Mouse (Mus musculus) CH12.LX (cell line): ENCODE results near the gene Rftn2.

ENCODE experiments used
- CHD1 ChIP-seq: IDR thresholded peaks from 2 replicates; pipeline ENCODE4 v1.6.1; 2012; ENCODE audit warnings: low read depth, low read length, improper control_type of control experiment, inconsistent platforms
- CTCF ChIP-seq, 2 experiments: IDR thresholded peaks in 1 of 2; conservative IDR thresholded peaks in 1 of 2; 2 replicates each; pipeline ENCODE4 v1.5.1; 2011 to 2012; ENCODE audit warnings: low read depth in 2 of 2, low read length in 2 of 2, improper control_type of control experiment in 1 of 2, inconsistent platforms in 1 of 2, mild to moderate bottlenecking in 1 of 2, moderate library complexity in 1 of 2
- EP300 ChIP-seq: IDR thresholded peaks from 2 replicates; pipeline ENCODE4 v1.6.1; 2011; ENCODE audit warnings: low read length, improper control_type of control experiment
- MAFK ChIP-seq: IDR thresholded peaks from 2 replicates; pipeline ENCODE4 v1.6.1; 2011; ENCODE audit warnings: low read length, improper control_type of control experiment; ENCODE audit not compliant: insufficient replicate concordance
- POLR2A ChIP-seq: IDR thresholded peaks from 2 replicates; pipeline ENCODE4 v1.6.1; 2011; ENCODE audit warnings: low read depth, mild to moderate bottlenecking, improper control_type of control experiment, low read length
- SMC3 ChIP-seq: IDR thresholded peaks from 2 replicates; pipeline ENCODE4 v1.6.1; 2011; ENCODE audit warnings: low read depth, low read length, improper control_type of control experiment
- ZNF384 ChIP-seq: IDR thresholded peaks from 2 replicates; pipeline ENCODE4 v1.6.1; 2012; ENCODE audit warnings: low read depth, low read length, improper control_type of control experiment, inconsistent platforms

DNA sequence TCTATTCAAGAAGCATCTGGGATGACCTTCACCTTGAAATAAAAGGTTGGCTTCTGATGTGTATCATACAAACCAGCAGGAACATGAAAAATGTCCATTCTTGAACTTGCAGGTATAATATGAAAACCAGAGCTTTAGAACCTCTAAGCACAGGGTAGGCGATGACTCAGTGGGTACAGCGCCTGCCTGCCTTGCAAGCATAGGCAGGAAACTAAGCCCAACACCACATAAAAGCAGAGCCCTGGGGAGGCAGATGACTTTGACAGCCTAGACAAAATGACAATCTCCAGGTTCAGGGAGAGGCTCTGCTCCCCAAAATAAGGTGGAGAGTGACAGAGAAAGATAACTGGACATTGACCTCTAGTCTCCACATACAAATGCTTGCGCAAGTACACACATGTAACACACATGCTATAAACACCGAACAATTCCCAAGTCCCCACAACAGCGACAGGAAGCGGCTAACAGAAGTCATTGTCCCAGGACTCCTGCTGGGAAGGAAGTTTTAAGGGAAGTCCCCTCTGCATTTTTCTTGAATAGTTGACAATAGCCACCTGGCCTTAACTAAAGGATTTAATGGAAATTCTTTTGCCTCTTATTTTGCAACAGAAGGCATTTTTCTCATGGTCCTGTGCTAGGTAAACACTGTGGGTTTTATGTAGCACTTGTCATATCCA, 30.1 kb downstream of the Rftn2 start:
- TF ChIP-seq EP300, result no peak
- no peak for TF ChIP-seq CHD1
- no peak for TF ChIP-seq POLR2A
- no peak for TF ChIP-seq CTCF (conservative IDR thresholded peaks at IDR 0.05 in 1 of 2, IDR thresholded peaks at IDR 0.05 in 1 of 2; ENCODE audit: low read depth in 2 of 2, low read length in 2 of 2)
- no peak for TF ChIP-seq MAFK
- TF ChIP-seq SMC3, result no peak
- TF ChIP-seq ZNF384, result no peak
